Mouse (Mus musculus): Measurements from ENCODE around the gene Gm10647.

DNA sequence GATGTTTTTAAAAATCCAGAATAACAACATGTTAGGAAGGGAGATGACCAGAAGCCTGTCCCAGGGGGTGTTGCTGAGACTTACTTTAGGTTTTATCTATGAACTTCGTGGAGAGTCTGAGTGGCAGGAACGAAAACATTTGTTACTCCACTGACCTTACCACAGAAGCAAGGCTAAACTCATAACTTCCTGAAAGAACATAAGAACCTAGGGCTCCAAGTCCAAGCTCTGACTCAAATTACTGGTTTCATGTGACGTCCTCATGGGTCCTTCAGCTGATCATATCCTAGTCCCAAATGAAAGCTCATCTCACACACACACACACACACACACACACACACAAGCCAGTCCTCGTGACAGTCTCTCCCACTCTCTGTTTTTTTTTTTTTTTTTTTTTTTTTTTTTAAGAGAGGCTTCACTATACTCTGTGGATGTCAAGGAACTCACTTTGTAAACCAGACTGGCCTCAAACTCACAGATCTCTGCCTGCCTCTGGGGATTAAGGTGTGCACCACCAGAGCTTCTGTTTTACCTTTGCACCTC, 35.6 kb downstream of the Gm10647 start:
- TF ChIP-seq CTCF (IDR thresholded peaks at IDR 0.05; ENCODE audit: low read depth) (no peak), EP300 (IDR thresholded peaks at IDR 0.05; ENCODE audit: low read depth) (no peak)

Measured in heart, postnatal 0 days (tissue).